Mouse (Mus musculus): ENCODE data around the gene Csnk1e.
"Not testable (repeated sequence)": the region's sequence is repeated elsewhere in the genome, so short reads cannot be mapped to it uniquely, and the experiment has no call there.

Csnk1e gene

GRCm38 (mm10) chr15:79455106-79455810, at the start of gene Csnk1e:
Csnk1e (minus strand) TSS chr15:79455566.
- DNase-seq = peak; percentile 38 to 47

GRCm38 (mm10) chr15:79504707-79505452, 49.5 kb upstream of the Csnk1e start, which contains the start of gene Kcnj4:
Kcnj4 (minus strand) TSS chr15:79505241.
- no peak for DNase-seq

GRCm38 (mm10) chr15:79503438-79503837, 48.1 kb upstream of the Csnk1e start:
- DNase-seq = no peak

GRCm38 (mm10) chr15:79502891-79503341, 47.5 kb upstream of the Csnk1e start:
- no peak for DNase-seq

- no peak for DNase-seq
Observed at GRCm38 (mm10) chr15:79500110-79500509, 44.7 kb upstream of the Csnk1e start.

GRCm38 (mm10) chr15:79493527-79493926, 38.2 kb upstream of the Csnk1e start:
- no peak for DNase-seq

- DNase-seq = no peak
Observed at GRCm38 (mm10) chr15:79489463-79489862, 34.1 kb upstream of the Csnk1e start.

GRCm38 (mm10) chr15:79481181-79481688, 25.9 kb upstream of the Csnk1e start:
- DNase-seq = no peak

- no peak for DNase-seq
Observed at GRCm38 (mm10) chr15:79477227-79477626, 21.9 kb upstream of the Csnk1e start.

GRCm38 (mm10) chr15:79473638-79474355, 18.4 kb upstream of the Csnk1e start:
- no peak for DNase-seq

- DNase-seq = no peak
Observed at GRCm38 (mm10) chr15:79473042-79473441, 17.7 kb upstream of the Csnk1e start.

GRCm38 (mm10) chr15:79471095-79471494, 15.7 kb upstream of the Csnk1e start:
- no peak for DNase-seq

GRCm38 (mm10) chr15:79470583-79470982, 15.2 kb upstream of the Csnk1e start:
- DNase-seq = no peak

GRCm38 (mm10) chr15:79469577-79469976, 14.2 kb upstream of the Csnk1e start:
- DNase-seq = no peak

GRCm38 (mm10) chr15:79466601-79467286, 11.4 kb upstream of the Csnk1e start:
- DNase-seq = peak; percentile 61

GRCm38 (mm10) chr15:79456546-79456945, 1.2 kb upstream of the Csnk1e start:
- DNase-seq = no peak

- not testable (repeated sequence) for DNase-seq
Observed at GRCm38 (mm10) chr15:79456104-79456503, 738 bp upstream of the Csnk1e start.

GRCm38 (mm10) chr15:79453831-79454230, 1.5 kb downstream of the Csnk1e start:
- no peak for DNase-seq

- no peak for DNase-seq
Observed at GRCm38 (mm10) chr15:79448041-79448440, 7.3 kb downstream of the Csnk1e start.

GRCm38 (mm10) chr15:79445786-79446654, 9.3 kb downstream of the Csnk1e start:
- DNase-seq = no peak

- no peak for DNase-seq
Observed at GRCm38 (mm10) chr15:79443856-79444410, 11.4 kb downstream of the Csnk1e start.

Measured in thymus, adult 18-20 months (tissue).